Comparison of ENCODE assay signal across 17 mouse cellular contexts in genomic region chr15:12887206-12887605, GRCm38 (mm10).
"Had no signal": no experiment of that assay in that cellular context is flagged by ENCODE, and none has a peak within 500 bp of the region (broad histone marks: within the 10 kb centered on the region; RNA-seq: fewer than 3 reads in every experiment).

No protein-coding gene starts in this region.

- DNase-seq: gastrocnemius, adult 2 months; gastrocnemius, postnatal 14 days; gastrocnemius, postnatal 36 days; heart, adult 18-20 months; heart, postnatal 14 days; heart, postnatal 36 days; kidney, adult 11 months; kidney, adult 2 months; kidney, adult 9 months; kidney, postnatal 14 days; kidney, postnatal 36 days; layer of hippocampus, adult 9-11 months; liver; liver, embryonic 13.5 days; liver, postnatal 0 days had no signal

- ATAC-seq: hindbrain, postnatal 0 days; intestine, embryonic 16.5 days; liver, postnatal 0 days had no signal
